Mouse (Mus musculus) cerebellum, adult 2 months (tissue): ENCODE measurements at regions not wholly inside any gene's neighbourhood (a gene's known extent, or its start where the extent isn't known, plus 50 kb on each side); places are given as distances from the start of the nearest gene placed in this dataset.

ENCODE experiments used
- CTCF ChIP-seq: fragments of 200-500 bp; IDR thresholded peaks from 2 replicates; pipeline ENCODE4 v1.5.1; 2011; ENCODE audit warnings: low read depth, mild to moderate bottlenecking, control low read depth, low read length, moderate library complexity, borderline replicate concordance; ENCODE audit not compliant: insufficient read depth
- POLR2A ChIP-seq: fragments of 200-500 bp; IDR thresholded peaks from 2 replicates; pipeline ENCODE4 v1.6.1; 2011; ENCODE audit warnings: low read length, control low read depth, borderline replicate concordance; ENCODE audit not compliant: insufficient read depth

- TF ChIP-seq CTCF (no peak), POLR2A (no peak)
Observed at GRCm38 (mm10) chr6:79401090-79401489, 416.6 kb upstream of the Gm20594 start.
